Mouse (Mus musculus) spleen, postnatal 10 days (tissue): ENCODE results near the gene Fbxo34.
A peak's percentile ranks its signal among the peaks of the same experiment; 100 is the strongest.

Experiments used
- DNase-seq, 2 experiments: peaks; one replicate each; pipeline ENCODE4 v3.0.0; 2021 to 2022; ENCODE audit warnings: low spot score in 2 of 2

The Fbxo34 gene

DNA sequence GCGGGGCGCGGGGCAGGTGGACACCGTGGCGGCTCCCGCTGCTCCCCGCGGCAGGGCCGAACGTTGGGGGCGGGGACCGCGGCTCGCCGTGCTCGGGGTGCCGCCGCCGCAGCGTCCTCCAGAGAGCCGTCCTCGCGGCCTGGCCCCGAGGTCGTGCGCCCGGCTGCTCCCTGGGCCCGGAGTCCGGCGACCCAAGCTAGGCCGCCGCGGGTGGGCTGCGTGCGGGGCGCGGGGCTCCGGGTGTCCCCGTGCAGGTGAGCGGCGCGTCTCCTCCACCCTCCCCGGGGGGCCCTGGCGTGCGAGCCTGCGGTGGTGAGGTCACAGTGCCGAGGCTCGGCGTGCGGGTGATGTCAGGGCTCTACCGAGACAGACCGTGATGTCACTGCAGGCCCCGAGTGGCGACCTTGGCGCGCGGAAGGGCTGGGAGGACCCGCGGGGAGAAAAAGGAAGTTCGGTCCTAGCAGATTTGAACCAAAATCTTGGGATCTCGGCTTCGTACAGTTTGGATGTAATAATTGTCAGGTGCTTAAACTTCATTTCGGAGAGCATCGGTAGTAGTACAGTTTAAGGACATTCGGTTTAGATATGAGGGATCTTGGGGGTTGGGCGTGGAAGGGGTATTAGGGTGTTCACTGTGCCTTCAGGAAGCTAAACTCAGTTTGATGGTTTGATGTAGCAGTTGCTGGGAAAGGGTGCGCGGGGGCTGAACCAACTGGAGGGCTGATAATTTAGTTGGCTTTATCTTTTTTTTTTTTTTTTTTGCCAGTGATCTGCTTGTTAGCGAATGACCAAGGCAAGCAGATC lies 22.7 kb downstream of the Fbxo34 start:
- peak; percentile 79 for DNase-seq

DNA sequence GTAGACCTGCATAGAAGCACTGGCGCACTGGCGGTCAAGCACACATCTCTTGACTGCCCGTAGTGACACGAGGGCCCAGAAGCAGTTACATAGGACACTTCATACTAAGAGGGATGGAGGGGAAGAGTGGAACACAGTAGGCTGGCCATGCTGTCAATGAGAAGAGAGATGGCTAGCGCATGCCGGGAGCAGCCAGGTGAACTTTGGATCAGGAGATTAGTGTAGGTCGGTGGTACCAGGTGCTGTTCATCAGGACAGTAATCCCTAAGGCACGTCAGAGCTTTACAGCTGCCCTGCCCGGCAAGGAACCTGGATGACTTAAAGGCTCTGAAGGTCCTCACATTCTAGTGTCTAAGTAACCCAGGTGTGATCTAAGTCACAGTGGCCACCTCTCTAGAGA lies 23.7 kb downstream of the Fbxo34 start:
- peak in 1 of 2 experiments; percentile 17 for DNase-seq

DNA sequence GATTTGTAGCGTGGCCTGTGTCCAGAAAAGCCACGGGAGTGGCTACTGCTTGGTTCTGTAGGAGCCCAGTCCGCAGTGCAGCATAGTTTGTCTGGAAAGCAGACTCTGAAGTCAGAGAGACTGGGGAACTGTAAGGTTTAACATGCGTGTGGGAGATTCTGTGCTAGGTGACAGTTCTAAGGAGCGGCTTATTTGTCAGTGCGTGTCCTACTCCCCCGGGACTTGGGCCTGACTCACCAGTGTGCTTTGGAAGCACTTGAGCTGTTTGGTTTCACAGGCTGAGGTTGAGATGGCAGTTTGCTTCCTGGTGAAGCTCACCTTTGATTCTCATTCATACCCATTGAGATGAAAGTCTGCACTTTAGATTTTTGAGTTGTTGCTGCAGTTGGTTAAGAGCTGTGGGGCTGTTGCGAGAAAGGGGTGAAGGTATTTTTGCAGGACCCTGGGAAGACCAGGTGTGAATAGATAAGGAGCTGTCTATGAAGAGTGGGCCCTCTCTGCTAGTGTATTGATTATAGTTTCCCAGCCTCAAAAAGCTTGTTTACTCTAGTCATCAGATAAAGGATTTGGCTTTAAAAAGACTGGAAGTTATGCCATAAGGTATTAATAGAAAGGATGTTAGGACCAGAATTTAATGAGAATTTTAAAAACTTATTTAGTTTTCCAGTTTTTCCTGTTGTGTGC lies 24.5 kb downstream of the Fbxo34 start:
- peak; percentile 17 to 33 for DNase-seq

DNA sequence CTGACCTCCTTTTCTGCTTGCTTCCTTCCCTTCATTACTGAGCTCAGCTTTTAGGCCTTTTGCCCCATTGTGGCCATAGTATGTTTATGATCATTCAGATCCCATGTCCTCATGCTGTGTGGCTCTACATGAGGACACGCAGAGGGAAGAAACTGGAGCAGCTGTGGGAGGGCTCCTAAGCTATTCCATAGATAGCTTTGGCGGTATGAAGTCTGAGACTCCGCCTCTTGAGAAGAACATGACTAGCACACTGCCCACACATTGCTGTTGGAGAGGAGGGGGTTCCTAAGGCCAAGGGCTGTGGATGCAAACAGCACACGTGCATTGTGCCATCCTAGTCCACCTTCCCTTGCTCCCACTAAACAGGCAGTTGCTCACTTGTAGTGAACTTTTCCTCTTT lies 26.0 kb downstream of the Fbxo34 start:
- DNase-seq: no peak

DNA sequence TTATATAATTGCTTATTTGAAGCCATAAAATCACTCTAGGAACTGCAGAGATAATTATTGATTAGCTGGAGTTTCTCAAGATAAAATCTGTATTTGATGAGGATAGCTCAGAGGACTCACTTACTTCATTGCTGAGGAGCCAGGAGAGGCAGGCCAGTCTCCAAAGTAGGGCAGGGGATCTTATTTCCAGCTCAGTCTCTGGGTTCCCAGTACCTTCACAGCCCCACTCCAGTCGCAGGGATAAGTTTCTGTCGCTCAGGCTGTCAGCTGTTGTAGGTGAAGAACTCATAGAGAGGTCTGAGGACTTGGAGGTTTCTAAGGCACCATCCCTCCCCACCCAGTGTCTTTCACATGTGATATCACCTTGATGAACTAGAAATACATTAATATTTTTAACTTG lies 27.5 kb downstream of the Fbxo34 start:
- DNase-seq: no peak

DNA sequence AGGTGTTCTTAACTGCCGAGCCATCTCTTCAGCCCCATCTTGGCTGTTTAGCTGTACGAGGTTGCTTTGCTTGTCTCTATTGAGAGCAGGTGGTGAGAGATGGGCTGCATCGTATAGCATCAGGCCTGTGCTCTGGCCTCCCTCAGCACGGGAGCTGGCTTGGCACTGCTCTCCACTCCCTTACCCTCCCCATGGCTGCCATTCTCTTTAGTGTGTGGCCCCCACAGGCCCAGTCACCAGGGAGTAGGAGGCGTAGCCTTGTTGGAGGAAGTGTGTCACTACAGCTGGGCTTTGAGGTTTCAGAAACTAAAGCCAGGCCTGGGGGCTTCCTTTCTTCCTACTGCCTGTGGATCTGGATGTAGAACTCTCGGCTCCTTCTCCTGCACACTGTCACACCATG lies 32.0 kb downstream of the Fbxo34 start:
- no peak for DNase-seq

DNA sequence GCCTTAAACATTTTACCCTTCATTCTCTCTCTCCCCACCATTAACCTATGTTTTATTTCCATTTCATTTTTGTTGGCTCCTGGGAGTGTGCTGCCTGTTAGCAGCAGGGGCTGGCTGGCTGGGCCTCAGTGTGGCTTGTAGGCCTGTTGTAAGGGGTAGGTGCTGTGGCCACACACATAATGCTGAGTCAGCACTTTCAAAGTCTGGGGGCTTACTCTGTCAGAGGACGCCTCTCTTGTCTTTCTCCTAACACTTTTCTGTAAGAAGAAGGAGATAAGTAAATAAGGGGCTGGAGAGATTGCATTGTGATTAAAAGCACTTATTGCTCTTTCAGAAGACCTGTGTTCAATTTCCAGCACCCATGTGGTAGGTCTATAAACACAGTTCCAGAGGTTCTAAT lies 32.9 kb downstream of the Fbxo34 start:
- DNase-seq: no peak

DNA sequence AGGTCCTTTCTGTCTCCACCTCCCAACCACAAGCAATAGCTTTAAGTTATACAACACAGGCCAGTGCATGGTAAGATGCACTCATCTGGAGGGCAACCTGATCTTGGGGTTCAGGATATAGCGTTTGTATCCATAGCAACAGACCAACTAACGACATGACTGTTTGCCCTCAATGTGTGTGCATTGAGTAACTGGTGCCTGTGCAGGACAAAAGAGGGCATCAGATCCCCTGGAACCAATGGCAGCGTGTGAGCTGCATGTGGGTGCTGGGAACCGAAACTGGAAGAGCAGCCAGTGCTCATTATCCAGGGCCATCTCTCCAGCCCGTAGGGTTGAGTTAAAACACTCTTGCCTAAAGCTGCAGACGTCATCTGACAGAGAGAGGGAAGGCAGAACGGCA lies 38.5 kb downstream of the Fbxo34 start:
- no peak for DNase-seq

DNA sequence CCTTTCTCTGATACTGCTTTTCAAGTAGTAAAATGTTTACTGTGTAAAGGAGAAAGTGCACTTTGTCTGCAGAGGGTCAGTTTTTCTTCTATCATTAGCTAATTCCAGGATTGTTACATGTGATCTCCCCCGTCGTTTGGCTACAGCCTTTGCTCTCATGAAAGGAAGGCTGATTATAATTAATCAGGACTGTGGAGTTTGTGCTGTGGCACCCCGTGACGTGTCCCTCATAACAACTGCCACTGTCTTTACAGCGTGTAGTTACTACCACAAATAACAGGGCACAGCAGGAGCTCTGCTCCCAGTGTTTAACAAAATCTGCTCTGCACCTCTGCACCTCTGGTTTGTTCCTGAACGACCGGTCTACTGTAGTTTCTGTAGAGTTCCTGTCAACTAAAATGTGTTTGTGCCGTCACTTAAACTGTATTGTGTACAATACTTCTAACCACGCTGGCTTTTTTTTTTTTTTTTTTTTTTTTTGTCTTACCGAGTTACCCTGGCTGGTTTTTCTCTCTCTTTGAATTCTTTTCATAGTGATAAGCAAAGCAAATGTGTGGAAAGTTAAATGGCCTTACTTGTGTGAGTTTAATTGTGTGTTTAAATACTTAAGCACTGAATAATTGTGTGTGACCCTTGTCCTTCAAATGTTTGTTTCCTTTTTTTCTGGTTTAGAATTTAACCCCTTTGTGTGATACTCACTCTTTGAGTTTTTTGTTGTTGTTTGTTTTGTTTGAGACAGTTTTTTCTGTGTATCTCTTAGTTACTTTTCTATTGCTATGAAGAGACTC lies 39.3 kb downstream of the Fbxo34 start:
- no peak for DNase-seq

DNA sequence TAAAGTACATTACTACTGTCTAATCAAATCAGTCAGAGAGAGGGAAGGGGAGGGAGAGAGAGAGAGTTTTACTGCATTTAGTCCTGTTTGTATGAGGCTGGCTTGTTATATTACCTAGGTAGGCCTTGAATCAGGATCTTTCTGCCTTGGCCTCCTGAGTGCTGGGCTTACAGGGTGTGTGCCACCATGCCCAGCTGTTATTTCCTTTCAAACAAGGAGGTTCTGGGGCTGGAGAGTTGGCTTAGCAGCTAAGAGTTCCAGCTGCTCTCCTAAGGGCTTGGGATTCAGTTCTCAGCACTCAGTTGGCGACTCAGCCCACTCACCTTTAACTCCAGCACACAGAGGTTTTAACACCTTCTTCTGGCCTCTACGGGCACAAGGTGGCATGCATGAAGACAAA lies 40.5 kb downstream of the Fbxo34 start:
- no peak for DNase-seq

DNA sequence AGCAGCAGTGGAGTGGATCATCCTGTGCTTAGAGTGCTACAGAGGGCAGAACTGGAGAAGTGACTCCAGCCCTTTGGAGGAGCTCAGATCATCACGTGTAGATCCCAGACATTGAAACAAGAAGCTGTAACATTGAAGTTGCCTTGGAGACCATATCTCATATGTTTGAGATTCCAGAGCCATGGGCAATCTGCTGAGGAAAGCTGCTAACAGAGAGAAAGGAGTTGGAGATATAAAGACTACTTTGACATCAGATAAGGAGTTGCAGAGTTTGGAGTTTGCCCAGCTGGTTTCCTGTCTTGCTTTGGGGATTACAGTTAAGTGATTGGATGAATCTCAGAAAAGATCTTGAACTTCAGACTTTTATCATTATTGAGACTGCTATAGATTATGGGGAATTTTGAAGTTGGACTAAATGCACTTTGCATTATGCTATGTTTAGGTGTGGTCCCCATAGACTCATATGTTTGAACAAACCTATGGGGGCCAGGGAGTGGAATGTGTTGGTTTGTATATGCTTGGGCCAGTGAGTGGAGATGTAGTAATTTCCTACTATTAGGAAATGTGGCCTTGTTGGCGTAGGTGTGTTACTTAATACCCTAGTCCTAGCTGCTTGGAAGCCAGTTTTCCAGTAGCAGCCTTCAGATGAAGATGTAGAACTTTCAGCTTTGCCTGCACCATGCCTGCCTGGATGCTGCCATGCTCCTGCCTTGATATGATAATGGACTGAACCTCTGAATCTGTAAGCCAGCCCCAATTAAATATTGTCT lies 43.6 kb downstream of the Fbxo34 start:
- DNase-seq: no peak

DNA sequence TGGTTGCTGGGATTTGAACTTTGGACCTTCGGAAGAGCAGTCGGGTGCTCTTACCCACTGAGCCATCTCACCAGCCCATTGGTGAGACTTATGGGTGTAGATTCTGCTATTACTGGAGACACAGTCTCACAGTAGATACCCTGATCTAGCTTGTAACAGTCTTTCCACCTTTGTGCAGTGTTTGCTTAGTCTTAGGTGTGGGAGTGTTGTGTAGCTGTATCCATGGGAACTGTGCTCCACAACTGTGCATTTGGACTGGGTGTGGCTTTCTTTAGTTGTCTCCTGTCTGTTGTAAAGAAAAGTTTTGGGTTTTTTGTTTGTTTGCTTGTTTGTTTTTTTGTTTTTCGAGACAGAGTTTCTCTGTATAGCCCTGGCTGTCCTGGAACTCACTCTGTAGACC lies 45.7 kb downstream of the Fbxo34 start:
- no peak for DNase-seq

DNA sequence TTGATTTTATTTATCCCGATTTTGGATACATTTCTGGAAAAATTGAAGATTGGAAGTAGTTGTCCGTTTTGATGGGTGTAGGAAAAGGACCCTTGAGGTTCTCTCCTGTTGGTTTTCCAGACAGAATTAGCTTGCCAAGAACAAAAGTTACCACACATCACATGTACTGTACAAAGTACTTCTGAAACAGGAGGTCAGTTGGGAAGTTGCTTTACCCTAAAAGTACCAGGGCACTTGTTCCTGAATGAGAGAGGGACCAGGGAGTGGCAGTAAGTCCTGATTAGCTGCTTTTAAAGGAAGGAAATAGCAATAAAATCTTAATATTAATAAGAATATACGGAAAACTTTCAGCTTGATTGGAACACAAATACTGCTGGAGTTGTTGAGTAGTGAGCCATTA lies 46.9 kb downstream of the Fbxo34 start:
- no peak for DNase-seq

DNA sequence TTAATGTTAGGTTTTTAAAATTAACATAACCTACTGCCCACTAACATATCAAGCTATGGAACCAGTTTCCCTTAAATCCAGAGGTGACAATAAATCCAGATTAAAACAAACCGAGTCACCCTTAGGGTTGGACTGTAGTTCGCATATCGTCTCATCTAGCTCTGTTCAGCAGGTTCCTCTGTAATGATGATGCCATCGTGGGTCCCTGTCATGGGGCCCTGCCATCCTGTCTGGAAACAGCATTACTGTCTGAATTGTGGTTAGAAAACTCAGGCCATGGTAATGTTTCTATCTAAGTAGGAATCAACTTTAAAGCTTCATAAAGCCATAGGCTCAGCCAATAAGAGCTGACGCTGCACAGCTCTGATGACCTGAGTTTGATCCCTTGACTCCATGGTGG lies 48.4 kb downstream of the Fbxo34 start:
- DNase-seq: no peak

DNA sequence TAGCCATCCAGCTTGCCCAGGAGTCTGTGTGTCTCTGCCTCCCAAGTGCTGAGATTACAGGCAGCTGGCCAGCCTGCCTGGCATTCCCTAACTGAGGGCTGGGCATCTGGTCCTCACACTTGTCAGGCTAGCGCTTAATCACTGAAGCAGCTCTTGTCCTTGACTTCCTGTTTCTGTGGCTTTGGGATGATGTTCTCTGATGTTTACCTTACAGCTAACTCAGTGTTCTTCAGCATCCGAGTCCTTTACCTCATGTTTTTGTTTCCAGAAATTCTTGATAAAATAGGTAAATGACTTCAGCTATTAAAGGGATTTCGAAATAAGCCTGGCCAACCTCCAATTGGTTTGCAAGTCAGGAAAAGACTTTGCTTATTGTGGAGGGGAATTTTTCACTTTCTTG lies 53.8 kb downstream of the Fbxo34 start:
- DNase-seq: no peak

DNA sequence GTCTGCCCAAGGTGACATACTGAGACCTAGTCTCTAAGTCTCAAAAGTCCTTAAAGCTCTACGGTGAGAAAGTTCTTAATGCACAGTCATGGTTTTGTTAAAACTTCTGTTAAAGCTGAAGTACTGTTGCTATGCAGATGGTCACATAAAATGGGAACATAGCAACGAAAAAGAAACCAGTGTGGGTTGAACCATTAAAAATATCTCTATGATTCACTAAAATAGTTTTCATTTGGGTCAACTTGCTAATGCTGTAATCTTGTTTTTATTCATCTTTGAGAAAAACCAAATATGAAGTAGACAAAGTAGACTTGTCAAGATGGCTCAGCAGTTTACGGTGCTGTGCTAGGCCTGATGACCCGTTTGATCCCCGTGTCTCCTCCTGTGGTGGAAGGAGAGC lies 56.5 kb downstream of the Fbxo34 start:
- no peak for DNase-seq

DNA sequence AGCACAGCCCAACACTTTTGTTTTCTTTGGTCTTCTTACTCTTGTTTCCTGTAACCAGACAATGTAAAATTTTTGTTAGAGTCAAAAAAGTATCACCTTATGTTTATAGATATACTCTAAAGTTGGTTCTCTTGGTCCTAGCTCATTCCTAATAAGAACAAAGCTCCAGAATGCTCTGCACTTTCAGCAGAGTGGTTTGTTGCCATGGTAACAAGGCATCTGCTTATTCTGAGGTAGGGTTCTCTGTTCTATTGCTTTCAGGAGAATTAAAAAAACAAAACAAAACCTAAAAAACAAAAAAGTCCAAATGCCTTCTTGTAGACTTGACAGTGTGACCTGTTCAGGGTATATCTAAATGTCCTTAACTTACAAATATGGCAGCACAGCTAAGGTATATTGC lies 57.8 kb downstream of the Fbxo34 start:
- DNase-seq: no peak

DNA sequence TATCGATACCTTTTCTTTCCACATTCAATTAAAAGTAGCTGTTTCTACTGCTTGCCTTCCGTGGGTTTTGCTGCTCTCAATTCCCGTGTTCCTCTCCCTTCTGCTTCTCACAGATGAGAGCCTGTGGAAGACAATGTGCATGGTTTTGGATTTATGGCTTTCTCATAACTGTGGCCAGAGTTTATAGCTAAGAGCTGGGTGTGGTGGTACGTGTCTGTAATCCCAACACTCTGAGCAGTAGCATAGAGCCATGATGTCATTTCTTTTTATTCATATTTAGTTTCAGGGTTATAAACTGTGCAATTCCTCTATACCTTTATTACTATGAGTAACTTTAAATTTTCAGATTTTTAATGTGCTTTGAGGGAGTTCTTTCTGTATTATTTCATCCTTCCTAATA lies 60.0 kb downstream of the Fbxo34 start:
- no peak for DNase-seq

DNA sequence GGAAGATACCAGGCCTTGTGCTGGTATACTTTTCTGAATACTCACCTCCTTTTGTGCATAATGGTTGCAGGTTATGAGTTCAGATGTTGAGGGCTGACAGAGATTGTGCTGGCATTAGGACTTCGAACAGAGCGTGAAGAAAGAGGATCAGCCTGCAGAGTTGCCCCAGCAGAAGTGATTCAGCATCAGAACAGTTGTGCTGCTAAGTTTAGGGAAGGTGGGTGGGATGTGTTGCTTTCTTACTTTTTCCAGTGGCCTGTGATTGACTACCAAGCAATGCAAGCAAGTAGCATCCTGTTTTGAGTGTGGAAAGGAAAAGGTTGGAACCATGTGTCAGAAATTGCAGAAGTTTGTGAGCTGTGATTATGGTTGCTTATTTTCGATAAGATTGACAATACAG lies 63.4 kb downstream of the Fbxo34 start:
- no peak for DNase-seq

DNA sequence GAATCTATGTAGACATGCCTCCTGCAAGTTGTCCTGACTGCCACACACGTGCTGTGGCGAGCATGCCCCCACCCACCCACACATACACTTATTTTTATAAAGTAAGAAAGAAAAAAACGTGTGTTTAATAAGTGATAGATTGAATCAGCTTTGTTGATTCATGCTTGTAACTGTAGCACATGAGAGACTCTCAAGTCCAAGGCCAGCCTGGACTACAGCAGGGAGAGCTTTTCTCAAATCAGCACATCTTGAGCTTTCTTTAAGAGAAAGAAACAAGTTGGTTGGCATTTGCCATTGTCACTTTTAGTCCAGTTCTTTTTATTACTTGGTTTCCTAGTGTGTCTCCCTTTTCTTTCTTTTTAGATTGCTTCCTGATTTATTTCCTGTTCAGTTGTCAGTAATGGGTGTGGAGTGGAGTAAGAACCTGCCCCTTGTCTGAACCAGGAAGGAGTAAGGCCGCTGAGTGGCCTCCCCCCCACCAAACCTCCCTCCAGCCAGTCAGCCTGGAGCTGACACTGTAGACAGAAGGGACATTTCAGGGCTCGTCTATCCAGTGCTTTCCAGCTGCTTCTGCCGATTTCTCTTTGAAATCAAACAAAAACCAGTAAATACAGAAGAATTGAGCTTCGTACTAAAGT lies 64.7 kb downstream of the Fbxo34 start:
- peak in 1 of 2 experiments; percentile 39 for DNase-seq

DNA sequence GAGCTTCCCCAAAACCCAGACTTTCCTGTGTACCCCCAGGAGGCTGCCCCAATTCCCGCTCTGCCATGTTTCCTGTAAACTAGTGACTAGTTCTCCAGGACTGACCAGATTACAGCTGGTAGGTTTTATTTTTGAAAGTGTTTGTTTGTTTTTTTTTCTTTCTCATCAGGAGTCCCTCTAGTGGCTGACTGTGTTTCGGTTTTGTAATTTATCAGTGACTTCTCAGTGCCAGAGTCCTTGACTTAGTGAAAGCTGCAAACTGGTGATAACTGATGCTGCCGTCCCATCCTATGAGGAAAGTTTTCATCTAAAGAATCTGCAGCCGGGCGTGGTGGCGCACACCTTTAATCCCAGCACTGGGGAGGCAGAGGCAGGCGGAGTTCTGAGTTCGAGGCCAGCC lies 65.4 kb downstream of the Fbxo34 start:
- DNase-seq: peak in 1 of 2 experiments; percentile 53
